Mouse (Mus musculus) limb, embryonic 11.5 days (tissue): ENCODE results near the gene Pga5. TPM values are rescaled to one million over a fixed set of nuclear protein-coding genes. Genes with fewer than 3 reads are reported as not detected.

Experiments used
- ATAC-seq: fragments of 200-750 bp; cut with Nextera tagmentation; 2 replicates; pipeline ENCODE4 v1.8.0; 2017; ENCODE audit warnings: low read depth; ENCODE audit not compliant: insufficient number of reproducible peaks, low FRiP score, low TSS enrichment
- DNase-seq: peaks from one replicate; pipeline ENCODE4 v3.0.0-alpha.2; 2015; ENCODE audit warnings: low spot score
- H3K27ac ChIP-seq: fragments of 300-500 bp; sonication (generic); replicated peaks from 2 replicates; pipeline ENCODE4 v1.5.1; 2014; ENCODE audit warnings: low read depth, mild to moderate bottlenecking, low read length
- H3K27me3 ChIP-seq: fragments of 300-500 bp; sonication (generic); 2 replicates; pipeline ENCODE4 v1.6.1; 2014; ENCODE audit warnings: mild to moderate bottlenecking, low read length, mixed read lengths; ENCODE audit not compliant: control insufficient read depth, insufficient read depth
- H3K36me3 ChIP-seq: fragments of 300-500 bp; sonication (generic); 2 replicates; pipeline ENCODE4 v1.6.1; 2014; ENCODE audit warnings: mild to moderate bottlenecking, low read length, moderate library complexity, mixed read lengths; ENCODE audit not compliant: control insufficient read depth, insufficient read depth
- H3K4me1 ChIP-seq: fragments of 300-500 bp; sonication (generic); 2 replicates; pipeline ENCODE4 v1.6.1; 2014; ENCODE audit warnings: low read length, mixed read lengths; ENCODE audit not compliant: control insufficient read depth, insufficient read depth
- H3K4me2 ChIP-seq: fragments of 300-500 bp; sonication (generic); 2 replicates; pipeline ENCODE4 v1.6.1; 2014; ENCODE audit warnings: low read depth, mild to moderate bottlenecking, moderate library complexity; ENCODE audit not compliant: severe bottlenecking
- H3K4me3 ChIP-seq: fragments of 300-500 bp; sonication (generic); 2 replicates; pipeline ENCODE4 v1.5.1; 2014; ENCODE audit warnings: low read depth, low read length
- H3K9ac ChIP-seq: fragments of 300-500 bp; sonication (generic); 2 replicates; pipeline ENCODE4 v1.6.1; 2014; ENCODE audit warnings: mild to moderate bottlenecking, low read length
- H3K9me3 ChIP-seq: fragments of 300-500 bp; sonication (generic); 2 replicates; pipeline ENCODE4 v1.6.1; 2016; ENCODE audit warnings: low read length; ENCODE audit not compliant: control insufficient read depth
- WGBS: fragments of 180-500 bp; shearing (Covaris S2); extraction: QIAGEN DNeasy Blood & Tissue Kit; methylation state at CpG from one replicate; pipeline ENCODE4 v1.1.7; 2014; 5-methylcytosine and 5-hydroxymethylcytosine counted together
- polyA plus RNA-seq: library from polyadenylated mRNA; unstranded; fragments of >200 nt; fragmentation: Nextera tagmentation; extraction: Ambion mirVana; gene quantifications from 2 replicates; pipeline ENCODE4 v1.2.1, GENCODE M21; 2014

The Pga5 gene
- polyA plus RNA-seq, 1 experiment from 2014 or later = not detected

GRCm38 (mm10) chr19:10709360-10710087, 31.7 kb upstream of the Pga5 start:
- H3K36me3 ChIP-seq = peaks cover 17% of the 10 kb centered on the region
- no peaks in the 10 kb centered on the region for H3K9me3 ChIP-seq
- H3K4me2 ChIP-seq = no peak overlapping the region
- WGBS = 28% methylated on average over 8 of the region's 8 CpGs
- peak; percentile 94 for DNase-seq
- 0 out of 2 replicates have a peak, but pooled peaks cover 4% of the 10 kb centered on the region for H3K4me1 ChIP-seq
- peak overlapping the region; percentile 27; the same call in 1 of the 2 replicates for H3K9ac ChIP-seq
- ATAC-seq = peak; percentile 36; the same call in 1 of the 2 replicates
- H3K27me3 ChIP-seq = no peaks in the 10 kb centered on the region
- no peak overlapping the region for H3K27ac ChIP-seq
- H3K4me3 ChIP-seq = no peak overlapping the region

- ATAC-seq (no peak), DNase-seq (no peak)
- Histone ChIP-seq H3K27ac (no peak overlapping the region), H3K27me3 (no peaks in the 10 kb centered on the region), H3K9ac (peak overlapping the region; percentile 27; the same call in 1 of the 2 replicates), H3K4me3 (no peak overlapping the region), H3K4me1 (0 out of 2 replicates have a peak, but pooled peaks cover 4% of the 10 kb centered on the region), H3K36me3 (peaks cover 17% of the 10 kb centered on the region), H3K9me3 (no peaks in the 10 kb centered on the region), H3K4me2 (no peak overlapping the region)
- 77% methylated on average over 6 of the region's 6 CpGs for WGBS
Observed at GRCm38 (mm10) chr19:10708900-10709299, 31.0 kb upstream of the Pga5 start.

DNA sequence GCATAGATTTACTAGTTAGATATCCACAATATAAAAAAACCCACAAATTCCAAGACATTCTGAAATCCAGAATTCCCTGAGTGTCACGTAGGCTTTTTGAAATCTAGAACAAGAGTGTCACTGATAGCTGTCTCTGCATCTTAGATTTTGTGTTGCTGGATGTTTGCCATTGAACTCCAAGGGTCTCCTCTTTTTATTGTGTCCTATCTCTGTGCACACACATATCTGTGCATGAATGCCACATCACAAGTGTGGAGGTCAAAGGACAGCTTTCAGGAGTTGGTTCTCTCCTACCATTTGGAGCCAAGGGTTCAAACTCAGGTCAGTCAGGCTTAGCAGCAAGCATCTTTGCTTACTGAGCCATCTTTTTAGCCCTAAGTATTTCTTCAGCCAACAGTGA, 30.0 kb upstream of the Pga5 start:
- no peak for ATAC-seq
- Histone ChIP-seq H3K36me3 (peaks cover 15% of the 10 kb centered on the region), H3K27me3 (no peaks in the 10 kb centered on the region), H3K27ac (no peak overlapping the region), H3K4me1 (0 out of 2 replicates have a peak, but pooled peaks cover 4% of the 10 kb centered on the region), H3K9ac (no peak overlapping the region), H3K4me3 (no peak overlapping the region), H3K4me2 (no peak overlapping the region), H3K9me3 (no peaks in the 10 kb centered on the region)
- DNase-seq = no peak
- WGBS = 92% methylated on average over 1 of the region's 1 CpGs

GRCm38 (mm10) chr19:10707087-10707875, 29.4 kb upstream of the Pga5 start:
- WGBS = 83% methylated on average over 13 of the region's 13 CpGs
- no peaks in the 10 kb centered on the region for H3K9me3 ChIP-seq
- H3K9ac ChIP-seq = no peak overlapping the region
- H3K4me1 ChIP-seq = 0 out of 2 replicates have a peak, but pooled peaks cover 4% of the 10 kb centered on the region
- ATAC-seq (no peak), DNase-seq (no peak)
- H3K27me3 ChIP-seq = no peaks in the 10 kb centered on the region
- H3K27ac ChIP-seq = no peak overlapping the region
- H3K36me3 ChIP-seq = peaks cover 10% of the 10 kb centered on the region
- H3K4me2 ChIP-seq = no peak overlapping the region
- H3K4me3 ChIP-seq = no peak overlapping the region

DNA sequence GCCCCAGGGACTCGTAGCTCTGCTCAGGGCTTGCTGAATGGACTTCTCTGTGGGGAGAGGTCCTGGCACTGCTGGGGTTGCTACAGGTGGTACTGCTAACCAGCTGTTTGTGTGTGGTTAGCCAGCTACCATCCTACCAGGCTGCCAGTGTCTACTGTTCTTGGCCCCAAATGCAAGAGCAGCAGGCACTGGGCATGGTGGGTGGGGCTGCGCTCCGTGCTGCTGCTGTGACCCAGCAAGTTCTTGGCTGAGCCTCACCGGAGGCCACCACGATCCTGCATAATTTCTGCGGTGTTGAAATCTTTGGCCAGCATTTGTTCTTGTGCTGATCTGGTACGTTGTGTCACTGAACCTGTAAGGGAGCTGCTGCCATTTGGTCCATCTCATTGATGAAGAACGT, 25.6 kb upstream of the Pga5 start:
- DNase-seq = no peak
- Histone ChIP-seq H3K4me2 (no peak overlapping the region), H3K27me3 (no peaks in the 10 kb centered on the region), H3K4me1 (0 out of 2 replicates have a peak, but pooled peaks cover 7% of the 10 kb centered on the region), H3K9ac (no peak overlapping the region), H3K9me3 (no peaks in the 10 kb centered on the region), H3K27ac (no peak overlapping the region), H3K36me3 (no peaks in the 10 kb centered on the region), H3K4me3 (no peak overlapping the region)
- 94% methylated on average over 8 of the region's 8 CpGs for WGBS
- ATAC-seq = no peak

DNA sequence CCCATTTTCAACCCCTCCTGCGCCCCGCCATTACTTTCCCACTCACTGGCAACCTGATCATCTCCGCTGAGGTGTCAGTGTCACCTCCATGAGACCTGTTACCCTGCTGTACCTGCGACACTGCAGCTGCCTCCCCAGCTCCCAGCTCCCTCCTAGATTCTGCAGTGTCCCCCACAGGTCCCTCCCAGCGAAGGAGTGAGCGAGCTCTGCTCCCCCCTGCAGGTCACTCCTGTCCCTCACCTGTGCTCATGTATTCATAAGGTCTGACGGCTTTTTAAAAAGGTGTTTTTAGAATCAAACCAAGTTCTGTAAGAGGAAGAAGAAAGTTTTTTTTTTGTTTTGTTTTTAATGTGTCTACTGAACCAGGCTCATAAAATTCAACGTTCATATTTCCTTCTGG, 24.3 kb upstream of the Pga5 start:
- 67% methylated on average over 8 of the region's 8 CpGs for WGBS
- 0 out of 2 replicates have a peak, but pooled peaks cover 7% of the 10 kb centered on the region for H3K4me1 ChIP-seq
- H3K27me3 ChIP-seq = no peaks in the 10 kb centered on the region
- DNase-seq (no peak), ATAC-seq (no peak)
- no peak overlapping the region for H3K27ac ChIP-seq
- H3K4me3 ChIP-seq = no peak overlapping the region
- no peak overlapping the region for H3K9ac ChIP-seq
- no peak overlapping the region for H3K4me2 ChIP-seq
- H3K9me3 ChIP-seq = no peaks in the 10 kb centered on the region
- H3K36me3 ChIP-seq = no peaks in the 10 kb centered on the region

- no peak overlapping the region for H3K27ac ChIP-seq
- H3K9ac ChIP-seq = no peak overlapping the region
- no peak overlapping the region for H3K4me2 ChIP-seq
- H3K27me3 ChIP-seq = no peaks in the 10 kb centered on the region
- no peaks in the 10 kb centered on the region for H3K36me3 ChIP-seq
- H3K4me1 ChIP-seq = 0 out of 2 replicates have a peak, but pooled peaks cover 7% of the 10 kb centered on the region
- WGBS = 74% methylated on average over 6 of the region's 6 CpGs
- H3K9me3 ChIP-seq = no peaks in the 10 kb centered on the region
- no peak overlapping the region for H3K4me3 ChIP-seq
- ATAC-seq = no peak
- no peak for DNase-seq
Observed at GRCm38 (mm10) chr19:10701013-10701726, 23.3 kb upstream of the Pga5 start.

- no peak overlapping the region for H3K27ac ChIP-seq
- H3K4me2 ChIP-seq = no peak overlapping the region
- ATAC-seq (no peak), DNase-seq (no peak)
- no peaks in the 10 kb centered on the region for H3K27me3 ChIP-seq
- H3K36me3 ChIP-seq = no peaks in the 10 kb centered on the region
- H3K9ac ChIP-seq = no peak overlapping the region
- WGBS = 62% methylated on average over 9 of the region's 9 CpGs
- 0 out of 2 replicates have a peak, but pooled peaks cover 7% of the 10 kb centered on the region for H3K4me1 ChIP-seq
- no peak overlapping the region for H3K4me3 ChIP-seq
- no peaks in the 10 kb centered on the region for H3K9me3 ChIP-seq
Observed at GRCm38 (mm10) chr19:10699851-10700250, 22.0 kb upstream of the Pga5 start.
